Mouse (Mus musculus) thymus, adult 18-20 months (tissue): ENCODE measurements at regions not wholly inside any gene's neighbourhood (a gene's known extent, or its start where the extent isn't known, plus 50 kb on each side); places are given as distances from the start of the nearest gene placed in this dataset.

Source experiments
- DNase-seq, 2 experiments: peaks; one replicate each; pipeline ENCODE4 v3.0.0; 2022; ENCODE audit warnings: mixed read lengths in 2 of 2

DNA sequence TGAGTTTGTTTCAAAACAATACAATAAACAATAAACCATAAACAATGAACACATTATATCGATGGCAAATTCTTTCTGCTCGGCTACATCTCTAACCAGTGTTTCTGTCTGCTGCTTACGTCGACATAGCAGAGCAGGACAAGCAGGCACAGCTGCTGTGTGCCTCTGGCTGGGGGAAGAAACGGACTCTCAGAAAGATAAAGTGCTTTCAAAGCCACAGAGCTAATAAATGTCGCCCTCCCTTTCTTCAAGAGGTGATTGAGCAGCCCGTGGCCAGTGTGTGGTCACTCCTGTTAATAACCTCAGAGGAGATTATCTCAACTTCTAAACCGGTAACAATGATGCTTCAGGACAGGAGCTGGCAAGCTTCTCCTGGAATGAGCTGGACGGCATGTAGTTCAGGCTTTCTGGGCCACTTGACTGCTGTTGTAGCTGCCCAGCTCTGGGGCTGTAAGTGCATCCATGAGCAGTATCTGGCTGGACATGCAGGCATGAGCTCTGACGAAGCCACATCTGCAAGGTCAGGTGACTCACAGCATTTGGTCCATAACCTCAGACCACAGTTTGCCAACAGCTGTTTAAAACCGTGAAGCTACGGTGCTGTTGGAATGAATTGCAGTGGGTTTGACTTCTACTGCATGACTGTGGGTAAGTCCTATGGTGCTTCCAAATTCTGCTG is 55.6 kb downstream of the Evx1 start:
- DNase-seq, result no peak

DNA sequence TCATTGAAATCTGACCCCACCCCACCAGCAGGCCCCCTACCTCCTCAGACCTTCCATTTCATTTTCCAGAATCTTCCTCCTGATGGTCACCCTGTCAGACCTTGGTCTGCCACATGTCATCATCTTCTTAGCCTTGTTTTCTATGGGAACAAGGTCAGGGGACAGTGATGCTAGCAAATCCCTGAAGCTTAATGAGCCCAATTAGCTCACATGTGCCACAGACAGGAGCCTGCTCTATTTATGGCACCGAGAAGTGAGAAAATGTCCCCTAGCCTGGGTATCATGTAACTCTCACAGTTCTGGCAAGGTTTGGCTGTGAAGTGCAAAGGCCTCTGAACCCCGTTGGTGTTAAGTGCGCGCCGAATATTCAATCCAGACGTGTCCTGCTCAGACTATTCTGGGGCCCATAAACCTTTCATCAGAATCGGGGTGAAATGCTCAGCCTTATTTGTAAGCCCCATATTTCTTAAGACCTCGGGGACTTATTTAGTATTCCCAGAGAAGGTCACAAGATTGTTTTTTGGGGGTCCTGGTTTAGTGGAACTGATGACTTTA is 57.6 kb downstream of the Evx1 start:
- DNase-seq, result no peak

DNA sequence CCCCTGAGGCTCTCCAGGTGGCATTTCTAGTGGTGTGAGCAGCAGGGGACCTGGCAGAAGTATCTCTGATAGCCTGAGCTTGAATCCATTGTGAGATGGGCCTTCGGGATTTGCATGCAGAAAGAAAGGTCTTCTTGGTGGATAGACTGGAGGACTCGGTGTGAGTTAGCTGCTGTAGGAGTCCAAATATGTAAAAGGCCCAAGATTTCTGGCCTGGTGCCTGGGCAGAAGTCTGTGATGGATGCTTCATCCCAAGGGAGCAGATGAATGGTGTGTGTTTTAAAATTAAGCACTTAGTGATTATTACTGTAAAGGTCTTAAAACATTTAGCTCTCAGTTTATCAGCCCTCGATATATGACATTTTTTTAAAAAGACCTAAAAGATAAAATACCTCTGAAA is 65.8 kb downstream of the Evx1 start:
- no peak for DNase-seq

DNA sequence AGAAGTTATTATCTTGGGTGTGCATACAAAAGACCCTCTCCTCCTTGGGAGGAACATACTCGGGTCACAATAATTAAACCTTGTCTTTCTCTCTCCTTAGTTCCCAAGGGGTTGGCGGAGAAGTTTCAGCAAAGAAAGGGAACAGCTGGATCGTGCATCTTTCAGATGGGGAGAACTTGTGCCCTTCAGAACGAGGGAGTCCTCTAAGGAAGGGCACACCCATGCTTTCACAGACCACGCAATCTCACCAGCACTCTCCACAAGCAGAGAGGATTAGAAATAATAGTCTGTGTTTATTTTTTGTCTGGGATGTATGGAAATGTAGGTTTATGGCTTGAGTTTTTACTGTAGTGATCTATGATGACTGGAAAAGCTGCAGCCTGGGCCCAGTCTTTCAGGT is 66.3 kb downstream of the Evx1 start:
- no peak for DNase-seq

DNA sequence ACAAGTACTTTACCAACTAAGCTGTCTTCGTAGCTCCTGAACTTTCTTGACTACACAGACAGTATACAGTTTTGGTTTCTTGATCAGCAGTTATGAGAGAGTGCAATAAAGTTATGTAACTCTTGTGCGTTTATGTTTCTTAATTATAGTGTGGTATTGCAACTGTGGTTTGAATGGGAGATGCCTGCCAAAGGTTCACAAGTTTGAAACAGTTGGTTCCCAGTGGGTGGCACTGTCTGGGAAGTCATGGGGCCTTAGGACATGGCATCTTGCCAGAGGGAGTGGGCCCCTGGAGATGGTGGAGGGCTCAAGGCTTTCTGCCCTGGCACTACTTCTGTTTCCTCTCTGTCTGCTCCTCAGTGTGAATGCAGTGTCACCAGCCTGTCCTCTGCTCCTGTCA is 71.7 kb downstream of the Evx1 start:
- DNase-seq, result no peak

DNA sequence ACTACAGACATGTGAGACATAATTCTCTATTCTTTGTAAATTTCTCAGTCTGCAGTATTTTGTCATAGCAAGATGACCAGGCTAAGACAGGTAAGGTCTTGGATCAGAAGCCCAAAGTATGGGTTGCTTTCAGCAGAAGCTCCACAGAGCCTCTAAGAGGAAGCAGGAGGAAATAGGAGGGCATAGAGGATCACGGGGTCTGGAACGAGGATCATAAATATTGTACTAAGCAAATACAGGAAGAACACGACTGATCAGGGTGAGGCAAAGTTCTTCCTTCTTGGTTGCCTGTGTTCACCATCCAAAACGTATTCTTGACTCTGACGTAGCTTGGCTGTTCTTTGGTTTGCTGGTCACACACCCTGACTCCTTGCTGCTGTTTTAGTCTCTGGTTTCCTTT is 88.1 kb downstream of the Evx1 start:
- no peak for DNase-seq

DNA sequence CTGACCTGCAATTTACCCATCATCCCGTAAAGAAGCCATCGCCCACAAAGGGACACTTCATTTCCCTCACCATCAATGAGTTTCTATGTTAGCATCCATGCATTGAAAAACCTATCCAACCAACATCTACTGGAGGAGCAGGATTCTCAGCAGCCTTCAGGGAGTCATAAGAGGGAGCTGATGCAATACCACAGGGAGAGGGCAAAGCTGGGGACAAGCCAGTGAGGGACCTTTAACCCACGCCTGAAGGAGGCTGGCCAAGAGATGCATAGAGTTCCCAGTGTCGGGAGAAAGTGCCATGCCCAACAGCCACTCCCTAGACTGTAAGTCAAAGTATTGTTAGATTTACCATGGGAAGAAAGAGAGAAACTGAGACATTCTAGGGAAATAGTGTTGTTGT is 96.7 kb downstream of the Evx1 start:
- no peak for DNase-seq

DNA sequence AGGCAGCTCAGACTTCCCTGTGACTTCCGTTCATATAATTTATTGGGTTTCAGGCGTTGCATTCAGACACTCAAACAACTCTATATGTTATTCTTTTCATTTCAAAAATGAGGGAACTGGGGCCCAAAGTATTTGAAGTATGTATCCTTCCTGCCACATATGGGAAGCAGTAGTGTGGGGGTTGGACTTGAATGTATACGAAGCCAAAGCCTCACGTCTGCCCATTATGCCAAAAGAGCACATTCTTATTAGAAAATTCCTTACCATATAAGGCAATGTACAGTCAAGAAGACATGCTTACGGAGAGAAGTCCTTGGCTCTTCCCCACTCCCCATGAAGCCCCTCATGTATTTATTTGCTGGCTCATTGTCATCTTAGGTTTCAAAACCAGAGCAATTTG is 97.4 kb downstream of the Evx1 start:
- no peak for DNase-seq

DNA sequence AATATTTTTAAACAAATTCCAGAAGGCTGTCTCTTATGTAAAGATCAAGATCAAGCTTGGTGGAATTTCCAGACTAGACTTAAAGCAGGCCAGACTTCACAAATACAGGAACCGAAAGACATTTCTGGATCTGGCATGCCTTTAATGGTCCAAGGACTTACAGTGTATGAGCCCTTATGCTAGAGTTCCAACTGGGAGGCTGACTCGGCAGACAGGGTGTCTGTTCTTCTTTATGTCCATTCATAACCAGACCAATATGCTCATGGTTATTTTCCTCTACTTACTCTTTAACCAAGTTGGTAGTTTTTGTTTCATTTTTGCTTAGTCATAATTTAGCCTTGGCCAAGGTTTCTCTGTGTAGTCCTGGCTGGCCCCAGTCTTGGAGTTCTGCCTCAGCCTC is 98.0 kb downstream of the Evx1 start:
- DNase-seq, result no peak

DNA sequence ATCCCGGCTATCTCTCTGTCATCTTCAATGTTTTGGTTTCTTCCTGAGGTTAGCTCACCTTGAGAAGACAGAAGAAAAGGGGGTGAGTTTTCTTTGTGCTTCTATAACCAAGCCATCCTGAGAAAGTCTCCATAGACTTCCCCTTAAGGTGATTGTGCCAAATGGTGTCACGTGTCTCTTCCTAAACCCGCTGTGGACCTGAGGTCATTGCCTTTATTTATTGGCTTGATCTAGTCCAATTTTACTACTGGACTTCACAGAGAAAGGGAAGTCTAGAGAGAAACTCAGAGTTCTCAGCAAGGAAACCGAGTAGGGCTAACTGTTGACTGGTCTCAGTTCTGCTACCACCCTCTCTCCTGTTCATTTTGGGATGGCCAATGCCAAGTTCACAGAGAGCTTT is 100.3 kb downstream of the Evx1 start:
- DNase-seq, result no peak

DNA sequence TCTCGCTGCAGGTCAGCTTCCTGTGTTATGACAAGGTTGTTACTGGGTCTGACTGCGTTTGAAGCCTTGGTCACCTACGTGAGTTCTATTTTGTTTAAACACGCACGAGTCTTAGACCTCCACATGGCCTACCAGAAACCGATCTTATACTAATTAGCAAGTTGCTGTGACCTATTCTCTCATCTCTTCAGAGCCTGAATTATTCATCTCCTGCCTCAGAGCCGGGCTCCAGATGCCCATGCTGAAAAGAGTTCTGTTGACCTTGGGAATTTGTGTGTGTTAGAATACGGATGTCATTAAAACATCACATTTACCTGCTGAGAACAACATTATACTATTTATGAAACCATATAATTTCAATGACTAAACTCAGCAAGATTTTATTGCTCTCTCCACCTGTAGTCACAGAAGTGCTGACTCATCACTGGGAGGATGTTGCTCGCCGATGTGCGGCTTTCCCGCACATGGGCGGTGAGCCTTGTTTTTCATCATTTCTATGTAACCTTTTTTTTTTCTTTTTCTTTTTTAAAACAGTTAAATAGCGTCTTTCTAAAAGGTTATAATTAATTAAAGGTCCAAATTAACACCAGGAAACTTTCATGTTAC is 102.1 kb downstream of the Evx1 start:
- no peak for DNase-seq

DNA sequence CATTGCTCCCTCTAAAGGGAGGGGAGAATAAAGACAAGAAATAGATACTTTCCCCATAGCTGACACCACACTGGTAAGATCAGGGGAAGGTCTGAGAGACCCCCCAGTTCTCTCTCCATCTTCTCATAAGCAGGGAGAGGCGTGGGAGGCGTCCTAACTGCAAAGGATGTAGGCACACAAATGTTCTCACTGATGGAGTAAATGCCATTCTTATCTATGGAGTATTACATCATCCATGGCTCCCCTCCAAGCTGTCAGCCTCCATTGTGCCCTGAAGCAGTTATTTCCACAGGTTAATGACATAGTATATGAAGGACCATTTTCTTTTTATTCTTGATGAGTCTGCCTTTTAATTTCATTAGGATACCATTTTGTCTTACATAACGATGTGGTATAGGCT is 103.2 kb downstream of the Evx1 start:
- no peak for DNase-seq

DNA sequence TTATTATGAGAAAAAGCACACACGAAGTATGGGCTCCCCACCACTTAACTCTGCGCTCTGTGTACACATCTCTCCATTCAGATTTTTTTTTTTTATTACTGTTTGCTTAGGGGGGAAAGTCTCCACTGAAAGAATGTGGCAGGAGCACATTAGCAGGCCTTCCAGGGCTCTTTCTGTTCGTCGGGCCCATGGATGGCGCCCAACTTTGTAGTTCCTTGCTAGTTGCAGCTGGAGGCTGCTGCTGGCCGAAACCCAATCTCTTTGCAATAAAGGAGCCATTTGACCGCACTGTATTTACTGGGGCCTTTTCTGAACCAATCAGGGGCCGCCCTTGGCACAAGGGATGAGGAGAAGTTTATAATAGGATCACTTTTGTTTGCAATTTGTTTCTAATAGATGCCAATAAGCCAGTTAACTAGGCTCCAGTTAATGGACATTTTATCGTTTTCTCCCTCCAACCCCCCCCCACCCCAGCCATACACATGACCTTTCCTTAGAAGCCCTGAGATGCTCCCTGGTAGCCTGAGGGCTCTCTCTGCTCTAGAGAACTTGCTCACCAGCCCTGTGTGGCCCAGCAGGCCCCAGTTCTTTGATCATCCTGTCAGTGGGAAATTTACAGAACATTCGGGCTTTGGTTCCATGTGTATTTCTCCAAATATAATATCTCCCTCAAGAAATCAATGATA is 104.3 kb downstream of the Evx1 start:
- no peak for DNase-seq

DNA sequence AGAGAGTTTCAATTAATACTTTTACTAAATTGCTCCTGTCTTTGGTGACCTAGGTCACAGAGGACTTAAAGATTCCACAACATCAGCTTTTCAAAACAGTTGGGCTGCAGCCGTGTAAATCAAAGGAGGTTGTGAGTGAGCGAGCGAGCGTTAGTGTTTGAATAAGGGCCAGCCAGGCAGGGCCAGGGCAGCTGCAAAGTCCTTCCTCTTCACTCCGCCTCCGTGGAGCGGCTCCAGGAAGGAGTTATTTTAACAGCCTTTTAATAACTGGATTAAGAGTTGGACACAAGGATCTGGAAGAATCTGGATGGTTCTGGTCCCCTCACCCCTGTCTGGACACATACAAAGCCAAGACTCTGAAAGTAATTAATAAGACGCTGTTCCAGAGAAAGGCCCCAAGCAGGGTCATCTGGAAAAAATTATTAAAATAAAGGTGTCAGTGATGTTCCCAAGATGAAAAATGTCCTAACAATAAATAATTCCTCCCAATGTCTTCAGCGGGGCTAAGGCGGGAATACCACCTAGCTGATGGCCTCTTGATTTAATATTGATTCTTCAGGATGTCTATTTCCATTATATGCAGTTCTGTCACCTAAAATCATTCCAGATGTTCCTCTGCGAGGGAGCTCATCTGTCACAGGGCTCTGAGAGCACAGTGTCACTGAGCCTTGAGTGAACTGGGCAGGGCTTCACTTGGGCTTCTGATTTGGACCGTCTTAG is 105.3 kb downstream of the Evx1 start:
- DNase-seq, result no peak

DNA sequence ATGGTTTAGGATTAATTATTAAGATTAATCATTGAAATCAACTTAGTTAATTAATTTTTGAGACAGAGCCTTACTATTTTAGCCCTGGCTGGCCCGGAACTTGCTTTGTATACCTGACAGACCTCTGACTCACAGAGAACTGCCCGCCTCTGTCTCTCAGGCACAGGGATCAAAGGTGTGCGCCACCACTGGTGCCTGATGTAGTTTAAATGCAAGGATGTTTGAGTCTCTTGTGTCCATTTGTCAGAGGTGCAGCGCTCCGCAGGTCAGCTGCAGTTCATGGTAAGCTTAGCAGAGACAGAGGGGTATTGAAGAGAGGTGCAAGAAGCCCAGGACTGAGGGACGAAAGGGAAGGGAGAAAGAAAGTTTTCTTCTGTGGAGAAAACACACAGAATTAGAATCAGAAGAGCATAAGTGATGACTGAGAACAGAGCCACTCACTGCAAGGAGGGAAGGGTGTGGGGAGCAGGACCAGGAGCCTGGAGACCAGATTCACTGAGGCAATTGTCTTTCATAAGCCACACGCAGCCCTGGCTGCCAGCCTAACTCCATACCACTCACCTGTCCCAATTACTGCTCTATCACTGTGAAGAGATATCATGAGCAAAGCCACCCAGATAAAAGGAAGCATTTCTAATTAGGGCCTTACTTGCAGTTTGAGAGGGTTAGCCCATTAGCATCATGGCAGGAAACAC is 107.1 kb downstream of the Evx1 start:
- DNase-seq, result no peak

DNA sequence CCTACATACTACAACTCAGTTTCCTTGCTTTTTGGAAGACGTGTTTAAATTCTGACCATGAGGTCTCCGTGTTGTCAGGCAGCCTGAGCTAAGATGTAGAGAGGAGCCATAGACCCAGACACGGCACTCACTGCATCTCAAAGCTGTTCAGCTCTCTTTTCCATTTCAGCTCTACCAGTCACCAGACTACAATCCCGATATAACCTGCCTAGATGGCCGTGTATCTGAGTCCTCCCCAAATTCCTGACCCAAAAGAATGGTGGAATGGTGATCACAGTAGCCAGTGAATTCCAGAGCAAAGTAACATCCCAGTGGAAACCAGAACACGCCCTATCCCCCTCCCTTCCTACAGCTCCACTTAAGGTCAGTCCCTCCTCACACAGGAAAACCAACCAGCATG is 108.5 kb downstream of the Evx1 start:
- DNase-seq, result no peak

DNA sequence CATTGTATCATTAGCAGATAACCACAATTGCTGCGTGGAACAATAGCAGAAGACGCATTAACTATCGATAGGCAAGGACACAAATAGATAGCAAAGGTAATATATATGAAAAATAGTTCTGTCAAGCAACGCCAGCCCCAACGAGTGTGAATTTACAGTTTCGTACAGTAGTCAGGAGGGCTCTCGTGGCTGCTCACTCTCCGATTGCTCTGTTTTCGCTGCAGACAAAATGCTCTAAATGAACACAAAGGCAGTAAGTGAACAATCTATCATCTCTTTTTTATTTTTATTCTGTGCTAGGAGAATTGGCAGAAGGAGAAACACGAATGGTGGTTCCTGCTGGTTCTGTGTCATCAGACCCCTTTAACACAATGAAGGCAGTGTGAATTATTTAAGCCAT is 109.4 kb downstream of the Evx1 start:
- DNase-seq, result no peak

DNA sequence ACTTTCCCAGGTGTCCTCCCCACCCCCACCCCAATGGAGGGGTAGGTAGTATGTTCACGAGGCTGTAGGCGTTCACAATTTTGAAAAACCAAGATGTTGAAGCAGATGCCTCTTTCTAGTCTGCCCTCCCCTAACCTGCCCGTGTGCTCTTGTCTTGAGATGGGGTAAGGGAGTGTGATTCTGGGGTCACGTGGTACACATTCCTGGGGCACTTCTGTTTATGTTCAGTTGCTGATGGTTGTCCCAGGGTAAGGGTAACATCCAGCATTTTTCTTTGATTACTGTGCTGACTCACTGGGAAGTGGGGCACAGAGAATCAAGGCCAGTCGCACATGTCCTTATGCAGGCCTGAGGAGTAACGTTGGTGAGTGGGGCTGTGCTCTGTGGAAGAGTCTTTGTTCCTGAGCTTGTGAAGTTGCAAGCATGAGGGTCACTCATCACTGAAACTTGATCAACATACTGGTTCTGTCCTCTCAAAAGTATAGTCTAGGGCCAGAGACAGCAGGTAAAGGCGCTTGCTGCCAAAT is 110.3 kb downstream of the Evx1 start:
- DNase-seq, result no peak

DNA sequence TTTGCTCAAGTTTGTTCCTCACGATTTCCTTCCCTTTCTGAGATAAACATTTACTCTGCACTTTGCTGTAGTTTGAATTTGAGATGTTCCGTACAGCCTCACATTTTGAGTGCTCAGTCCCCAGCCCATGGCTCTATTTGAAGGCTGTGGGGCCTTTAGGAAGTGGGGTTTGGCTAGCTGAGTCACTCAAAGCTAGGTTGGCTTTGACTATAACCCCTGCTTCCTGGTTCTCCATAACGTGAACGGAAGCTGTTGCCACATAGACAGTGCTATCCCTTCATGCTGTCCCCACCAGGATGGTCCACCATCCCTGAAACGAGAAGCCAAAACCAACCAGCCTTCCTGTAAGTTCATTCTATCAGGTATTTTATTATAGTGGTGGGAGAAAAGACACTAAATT is 111.1 kb downstream of the Evx1 start:
- no peak for DNase-seq

DNA sequence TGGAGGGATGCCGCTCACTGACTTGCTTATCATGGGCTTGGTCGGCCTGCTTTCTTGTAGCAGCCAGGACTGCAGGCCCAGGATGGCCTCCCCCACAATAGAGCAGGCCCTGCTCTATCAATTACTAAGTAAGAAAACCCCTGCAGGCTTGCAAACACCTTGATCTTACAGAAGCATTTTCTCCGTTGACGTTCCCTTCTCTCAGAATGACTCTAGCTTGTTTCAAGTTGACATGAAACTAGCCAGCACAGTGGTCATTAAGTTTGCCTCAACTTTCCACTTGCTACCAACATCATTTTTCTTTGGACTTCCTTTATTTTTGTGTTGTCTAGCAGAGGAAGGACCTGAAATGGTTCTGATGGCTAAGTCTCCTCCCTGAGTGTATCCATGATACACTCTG is 111.8 kb downstream of the Evx1 start:
- no peak for DNase-seq

DNA sequence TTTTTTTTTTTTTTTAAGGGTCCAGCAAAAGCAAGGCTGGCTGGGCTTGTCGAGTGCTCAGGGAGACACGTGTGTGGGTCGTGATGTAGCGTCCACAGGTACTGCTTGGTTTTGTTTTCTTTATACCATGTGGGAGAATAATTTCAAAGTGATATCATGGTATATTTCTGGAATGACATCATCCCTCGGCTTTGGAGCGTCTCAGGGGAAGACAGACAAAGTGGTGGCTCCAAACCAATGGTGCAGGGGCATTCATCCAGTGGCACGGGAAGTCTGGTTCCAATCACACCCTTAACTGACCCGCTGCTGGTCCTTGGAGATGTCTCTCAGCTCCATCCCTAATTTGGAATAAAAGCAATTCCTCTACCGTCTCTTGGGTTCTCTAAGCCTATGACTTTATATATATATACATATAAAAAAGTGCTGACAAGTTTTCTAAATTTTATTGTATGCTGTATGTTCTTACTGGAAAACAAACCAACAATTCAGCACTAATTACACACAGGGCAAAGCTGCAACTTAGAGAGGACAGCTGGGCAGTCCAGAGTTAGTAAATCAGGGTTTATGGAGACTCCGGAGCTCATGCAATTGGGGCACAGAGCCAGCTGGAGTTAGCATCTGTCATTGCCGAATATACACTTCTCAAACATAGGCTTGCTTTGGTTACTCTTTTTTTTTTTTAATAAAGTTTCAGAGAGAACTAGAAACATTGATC is 115.3 kb downstream of the Evx1 start:
- no peak for DNase-seq

DNA sequence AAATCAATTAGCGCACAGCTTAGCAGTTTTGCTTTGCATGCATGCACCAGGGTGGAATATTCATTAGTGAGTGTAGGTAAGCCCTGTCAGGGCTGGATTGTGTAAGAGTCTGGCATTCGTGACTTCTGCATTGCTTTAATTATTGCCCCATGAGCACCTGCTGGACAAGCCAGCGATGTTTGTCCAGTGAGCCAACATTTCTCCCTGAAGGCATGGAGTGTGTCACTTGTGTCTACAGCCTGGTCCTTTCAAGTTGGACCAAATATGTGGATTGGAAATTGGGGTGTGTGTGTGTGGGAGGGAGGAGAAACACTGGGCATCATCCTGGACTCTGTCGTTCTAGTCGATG is 115.9 kb downstream of the Evx1 start:
- no peak for DNase-seq
